Comparison of ENCODE assay signal across 20 mouse cellular contexts in the genomic region with DNA sequence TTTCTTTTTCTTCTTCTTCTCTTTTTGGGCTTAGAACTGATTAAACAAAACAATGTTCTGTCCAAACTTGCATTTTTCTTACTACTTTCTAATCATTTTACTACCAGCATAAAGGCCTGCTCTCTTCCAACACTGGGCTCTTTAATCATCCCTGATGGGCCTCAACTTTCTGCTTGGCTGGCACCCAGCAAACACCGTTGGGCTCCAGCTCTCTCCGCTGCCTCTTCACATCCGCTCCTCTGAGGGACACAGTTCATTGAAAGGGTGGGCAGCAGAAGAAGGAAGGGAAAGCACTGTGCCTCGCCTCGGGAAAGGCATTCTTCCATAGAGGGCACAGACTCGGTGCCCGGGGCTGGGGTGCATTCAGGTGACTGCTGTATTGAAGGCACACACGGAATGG. TPM values are rescaled to one million over a fixed set of nuclear protein-coding genes. Genes with fewer than 3 reads are reported as not detected.
DNase-seq lines count a peak whose midpoint lies in the region; ATAC-seq and TF ChIP-seq lines count a peak whose summit lies in the region.
"Had no signal": no experiment of that assay in that cellular context is flagged by ENCODE, and none has a peak within 500 bp of the region (broad histone marks: within the 10 kb centered on the region; RNA-seq: fewer than 3 reads in every experiment).

No protein-coding gene starts in this region.

- intact Hi-C loops in left cerebral cortex, postnatal 4 days (cut with DNase I), result no loop called here

- no peak overlapping the region for H3K4me3 ChIP-seq in heart, embryonic 16.5 days (ENCODE audit: low read length)
- no peak overlapping the region for H3K4me3 ChIP-seq in heart, embryonic 10.5 days
- H3K4me3 ChIP-seq: hindbrain, embryonic 13.5 days; liver, embryonic 13.5 days; midbrain, embryonic 12.5 days; myocyte; stomach, embryonic 15.5 days had no signal

- no peak overlapping the region for H3K4me2 ChIP-seq in heart, embryonic 16.5 days (ENCODE audit: low read depth, low read length)
- H3K4me2 ChIP-seq: heart, embryonic 11.5 days; hindbrain, embryonic 13.5 days; liver, embryonic 13.5 days; midbrain, embryonic 12.5 days; stomach, embryonic 15.5 days had no signal

- peaks cover 4% of the 10 kb centered on the region for H3K9me3 ChIP-seq in heart, embryonic 16.5 days (replicated peaks; ENCODE audit: control insufficient read depth, low read length)
- no peaks in the 10 kb centered on the region for H3K9me3 ChIP-seq in heart, embryonic 10.5 days
- H3K9me3 ChIP-seq: hindbrain, embryonic 13.5 days; liver, embryonic 13.5 days; stomach, embryonic 15.5 days had no signal

- ATAC-seq in heart, embryonic 16.5 days (replicated peaks; ENCODE audit: extremely low read depth, insufficient read depth, low FRiP score), result no peak

- H3K27ac ChIP-seq in heart, embryonic 16.5 days (ENCODE audit: low read length), result peak overlapping the region; percentile 2; the same call in 1 of the 2 replicates
- H3K27ac ChIP-seq in heart, embryonic 10.5 days, result no peak overlapping the region; the same call in 1 of the 2 replicates
- H3K27ac ChIP-seq: hindbrain, embryonic 13.5 days; liver, embryonic 13.5 days; midbrain, embryonic 12.5 days; stomach, embryonic 15.5 days had no signal

- H3K9ac ChIP-seq in heart, embryonic 16.5 days (ENCODE audit: low read length), result no peak overlapping the region
- H3K9ac ChIP-seq: hindbrain, embryonic 13.5 days; liver, embryonic 13.5 days; midbrain, embryonic 12.5 days; stomach, embryonic 15.5 days had no signal

- no peak for TF ChIP-seq POLR2A in brain, embryonic 14.5 days (IDR thresholded peaks at IDR 0.05; ENCODE audit: borderline replicate concordance, extremely low read depth, insufficient read depth, insufficient read length, poor library complexity, severe bottlenecking)

- TF ChIP-seq CTCF in brain, embryonic 14.5 days (IDR thresholded peaks at IDR 0.05; ENCODE audit: borderline replicate concordance, extremely low read depth, insufficient read depth, insufficient read length), result no peak

- peak; percentile 45 for DNase-seq in adrenal gland, postnatal 10 days
- DNase-seq in adrenal gland, postnatal 4 days (ENCODE audit: low spot score in 2 of 2), result no peak
- DNase-seq in heart, embryonic 10.5 days (ENCODE audit: low spot score), result no peak
- DNase-seq in left cerebral cortex, postnatal 4 days, result peak; percentile 30
- DNase-seq in left cerebral cortex, adult 18-20 months (ENCODE audit: low spot score in 2 of 2), result no peak
- DNase-seq in brain, embryonic 14.5 days (ENCODE audit: low read depth), result peak; percentile 49
- no peak for DNase-seq in liver
- DNase-seq: cerebellum, adult 8-10 months; liver, embryonic 13.5 days; lung, postnatal 4 days; retina, postnatal 1 day; thymus, postnatal 14 days had no signal

- H3K27me3 ChIP-seq in heart, embryonic 16.5 days (ENCODE audit: control insufficient read depth, insufficient read depth, low read length), result no peaks in the 10 kb centered on the region
- no peaks in the 10 kb centered on the region for H3K27me3 ChIP-seq in heart, embryonic 10.5 days (ENCODE audit: insufficient read depth, poor library complexity, severe bottlenecking)
- H3K27me3 ChIP-seq: CH12.LX; hindbrain, embryonic 13.5 days; liver, embryonic 13.5 days; midbrain, embryonic 12.5 days; stomach, embryonic 15.5 days had no signal

- peaks cover 4% of the 10 kb centered on the region; the same call in 1 of the 2 replicates for H3K36me3 ChIP-seq in heart, embryonic 16.5 days (ENCODE audit: control insufficient read depth, insufficient read depth)
- H3K36me3 ChIP-seq in heart, embryonic 10.5 days, result peaks cover 20% of the 10 kb centered on the region
- H3K36me3 ChIP-seq: hindbrain, embryonic 13.5 days; liver, embryonic 13.5 days; midbrain, embryonic 12.5 days had no signal

- 33% methylated on average over 8 of the region's 8 CpGs for WGBS in heart, embryonic 16.5 days
- 78% methylated on average over 8 of the region's 8 CpGs for WGBS in heart, embryonic 10.5 days

- H3K4me1 ChIP-seq in heart, embryonic 16.5 days (ENCODE audit: control insufficient read depth, insufficient read depth, low read length), result peaks cover 51% of the 10 kb centered on the region
- H3K4me1 ChIP-seq in heart, embryonic 10.5 days, result peaks cover 67% of the 10 kb centered on the region
- H3K4me1 ChIP-seq: liver, embryonic 13.5 days had no signal

RNA-seq across cellular contexts. Expression of a gene that starts 41.8 kb away (rescaled TPM):
- 1 to 10 TPM; 6.7 to 8.5 TPM for total RNA-seq in adrenal gland, postnatal 10 days (2021)
- total RNA-seq in adrenal gland, postnatal 4 days (2021), result 10 to 100 TPM; 12.8 to 13.1 TPM
- 13.5 and 15.8 TPM in 2 replicates for polyA plus RNA-seq in heart, embryonic 16.5 days (2015; fragmentation: Nextera tagmentation; extraction: Ambion mirVana)
- polyA plus RNA-seq in heart, embryonic 10.5 days (2016; fragmentation: Nextera tagmentation; extraction: Ambion mirVana), result 25.8 and 27.8 TPM in 2 replicates
- 1 to 10 TPM; 4.4 to 5.4 TPM for total RNA-seq in left cerebral cortex, postnatal 4 days (2021)
- total RNA-seq in left cerebral cortex, adult 18-20 months (2021), result 1 to 10 TPM; 1.1 to 1.8 TPM
- polyA plus RNA-seq in brain, embryonic 14.5 days (2012; rRNA removed), result 6.4 and 7.4 TPM in 2 replicates
- total RNA-seq: neutrophil, adult 5-6 weeks had no signal

Comparison
In these comparisons a context has a peak if more than half of its experiments do, and no peak if none do; other contexts are left out.
1. DNase-seq: peak in adrenal gland, postnatal 10 days (single experiment), left cerebral cortex, postnatal 4 days (single experiment) and brain, embryonic 14.5 days (single experiment); none in adrenal gland, postnatal 4 days (0 of 2), heart, embryonic 10.5 days (single experiment), left cerebral cortex, adult 18-20 months (0 of 2) and liver (single experiment).